In genomic region chr11:114025056-114025455, GRCm38 (mm10) we compare ENCODE assay signal across 26 mouse cellular contexts. TPM values are rescaled to one million over a fixed set of nuclear protein-coding genes. Genes with fewer than 3 reads are reported as not detected.
"Had no signal": no experiment of that assay in that cellular context is flagged by ENCODE, and none has a peak within 500 bp of the region (broad histone marks: within the 10 kb centered on the region; RNA-seq: fewer than 3 reads in every experiment).

No protein-coding gene starts in this region.

- H3K4me3 ChIP-seq: heart, embryonic 10.5 days; heart, embryonic 12.5 days; hindbrain, embryonic 10.5 days; hindbrain, embryonic 12.5 days; intestine, embryonic 15.5 days; layer of hippocampus, adult 2 months; limb, embryonic 13.5 days; limb, embryonic 15.5 days; liver, embryonic 12.5 days had no signal

- H3K9ac ChIP-seq: heart, embryonic 12.5 days; hindbrain, embryonic 12.5 days; hindbrain, embryonic 14.5 days; intestine, embryonic 15.5 days; limb, embryonic 13.5 days; limb, embryonic 15.5 days; liver, embryonic 12.5 days; liver, embryonic 14.5 days had no signal

- H3K27ac ChIP-seq: hindbrain, embryonic 12.5 days; hindbrain, embryonic 14.5 days; intestine, embryonic 15.5 days; layer of hippocampus, adult 2 months; limb, embryonic 13.5 days; limb, embryonic 15.5 days; liver, embryonic 12.5 days; liver, embryonic 14.5 days had no signal

- H3K27me3 ChIP-seq: hindbrain, embryonic 12.5 days; intestine, embryonic 15.5 days; limb, embryonic 15.5 days; liver, embryonic 12.5 days had no signal

- ATAC-seq: hindbrain, embryonic 16.5 days; inflammation-experienced regulatory T-cells, adult 6 months; intestine, embryonic 15.5 days; intestine, postnatal 0 days; liver, embryonic 12.5 days had no signal

- DNase-seq: gastrocnemius, postnatal 14 days; heart, adult 18-20 months; heart, postnatal 10 days; heart, postnatal 4 days; kidney, adult 18-20 months; kidney, adult 8-10 months; kidney, postnatal 10 days; kidney, postnatal 25 days; kidney, postnatal 4 days; layer of hippocampus, postnatal 36 days; left cerebral cortex, postnatal 4 days had no signal

- H3K4me2 ChIP-seq: heart, embryonic 12.5 days; hindbrain, embryonic 12.5 days; hindbrain, embryonic 14.5 days; intestine, embryonic 15.5 days; limb, embryonic 13.5 days; limb, embryonic 15.5 days; liver, embryonic 12.5 days had no signal

- H3K9me3 ChIP-seq: heart, embryonic 10.5 days; heart, embryonic 12.5 days; hindbrain, embryonic 10.5 days; hindbrain, embryonic 12.5 days; intestine, embryonic 15.5 days; limb, embryonic 13.5 days; limb, embryonic 15.5 days; liver, embryonic 12.5 days had no signal

- H3K36me3 ChIP-seq: heart, embryonic 10.5 days; heart, embryonic 12.5 days; hindbrain, embryonic 10.5 days; hindbrain, embryonic 12.5 days; intestine, embryonic 15.5 days; limb, embryonic 13.5 days; limb, embryonic 15.5 days; liver, embryonic 12.5 days had no signal

RNA-seq across cellular contexts. Expression of gene Sdk2, which starts 41.8 kb away (rescaled TPM):
- total RNA-seq: granulocyte monocyte progenitor cell, adult 5-6 weeks had no signal
